Mouse (Mus musculus): ENCODE results near the gene Tmtc1. TPM values are rescaled to one million over a fixed set of nuclear protein-coding genes. Genes with fewer than 3 reads are reported as not detected.

Gene Tmtc1
- polyA plus RNA-seq (2012; rRNA removed) (3.0 and 4.5 TPM in 2 replicates), polyA plus RNA-seq (2014; fragmentation: Nextera tagmentation; extraction: Ambion mirVana) (1.8 and 2.0 TPM in 2 replicates)

- Histone ChIP-seq H3K4me3 (replicated peaks; ENCODE audit: low read length) (peak within 1 kb of the TSS; percentile 67), H3K9me3 (ENCODE audit: control insufficient read depth, low read length) (no peaks in the 10 kb centered on the region), H3K27ac (replicated peaks; ENCODE audit: low read depth, low read length) (no peak within 1 kb of the TSS), H3K4me1 (ENCODE audit: control insufficient read depth, insufficient read depth, low read length) (peaks cover 19% of the 10 kb centered on the region), H3K27me3 (ENCODE audit: control insufficient read depth, insufficient read depth, low read length) (peaks cover 24% of the 10 kb centered on the region), H3K4me2 (replicated peaks; ENCODE audit: low read depth, low read length, severe bottlenecking) (peak within 1 kb of the TSS; percentile 82), H3K9ac (ENCODE audit: low read depth, low read length, severe bottlenecking) (peak within 1 kb of the TSS; percentile 67), H3K36me3 (ENCODE audit: control insufficient read depth, insufficient read depth, low read length) (no peaks in the 10 kb centered on the region)
- 1% methylated on average over 73 of the region's 99 CpGs for WGBS
- no peak for TF ChIP-seq POLR2A (IDR thresholded peaks at IDR 0.05; ENCODE audit: borderline replicate concordance, extremely low read depth, insufficient read depth, insufficient read length)
- ATAC-seq (ENCODE audit: low FRiP score, low read depth) (peak; percentile 67), DNase-seq (ENCODE audit: low spot score) (peak; percentile 47)
Measured at GRCm38 (mm10) chr6:148443726-148444701, at the start of gene Tmtc1. Tmtc1 (minus strand) TSS chr6:148444389.

GRCm38 (mm10) chr6:148491849-148492248, 47.7 kb upstream of the Tmtc1 start:
- Histone ChIP-seq H3K9ac (ENCODE audit: low read depth, low read length, severe bottlenecking) (no peak overlapping the region), H3K9me3 (ENCODE audit: control insufficient read depth, low read length) (no peaks in the 10 kb centered on the region), H3K4me1 (ENCODE audit: control insufficient read depth, insufficient read depth, low read length) (no peaks in the 10 kb centered on the region), H3K27ac (replicated peaks; ENCODE audit: low read depth, low read length) (no peak overlapping the region), H3K36me3 (ENCODE audit: control insufficient read depth, insufficient read depth, low read length) (no peaks in the 10 kb centered on the region), H3K4me2 (replicated peaks; ENCODE audit: low read depth, low read length, severe bottlenecking) (no peak overlapping the region), H3K27me3 (ENCODE audit: control insufficient read depth, insufficient read depth, low read length) (no peaks in the 10 kb centered on the region), H3K4me3 (replicated peaks; ENCODE audit: low read length) (no peak overlapping the region)
- DNase-seq (ENCODE audit: low spot score), result no peak
- WGBS, result 81% methylated on average over 5 of the region's 5 CpGs
- TF ChIP-seq POLR2A (IDR thresholded peaks at IDR 0.05; ENCODE audit: borderline replicate concordance, extremely low read depth, insufficient read depth, insufficient read length), result no peak
- ATAC-seq (ENCODE audit: low FRiP score, low read depth), result no peak

- ATAC-seq (ENCODE audit: low FRiP score, low read depth), result no peak
Measured at GRCm38 (mm10) chr6:148486756-148487155, 42.6 kb upstream of the Tmtc1 start.

GRCm38 (mm10) chr6:148481894-148482293, 37.7 kb upstream of the Tmtc1 start:
- H3K27ac ChIP-seq (replicated peaks; ENCODE audit: low read depth, low read length), result no peak overlapping the region
- no peaks in the 10 kb centered on the region for H3K27me3 ChIP-seq (ENCODE audit: control insufficient read depth, insufficient read depth, low read length)
- no peak overlapping the region for H3K4me2 ChIP-seq (replicated peaks; ENCODE audit: low read depth, low read length, severe bottlenecking)
- no peaks in the 10 kb centered on the region for H3K4me1 ChIP-seq (ENCODE audit: control insufficient read depth, insufficient read depth, low read length)
- H3K9ac ChIP-seq (ENCODE audit: low read depth, low read length, severe bottlenecking), result no peak overlapping the region
- no peak for ATAC-seq (ENCODE audit: low FRiP score, low read depth)
- no peaks in the 10 kb centered on the region for H3K9me3 ChIP-seq (ENCODE audit: control insufficient read depth, low read length)
- H3K36me3 ChIP-seq (ENCODE audit: control insufficient read depth, insufficient read depth, low read length), result no peaks in the 10 kb centered on the region
- DNase-seq (ENCODE audit: low spot score), result no peak
- no peak for TF ChIP-seq POLR2A (IDR thresholded peaks at IDR 0.05; ENCODE audit: borderline replicate concordance, extremely low read depth, insufficient read depth, insufficient read length)
- no peak overlapping the region for H3K4me3 ChIP-seq (replicated peaks; ENCODE audit: low read length)

More at GRCm38 (mm10) chr6:148486756-148487155, 42.6 kb upstream of the Tmtc1 start:
- 60% methylated on average over 3 of the region's 3 CpGs for WGBS
- no peak overlapping the region for H3K4me3 ChIP-seq (replicated peaks; ENCODE audit: low read length)
- DNase-seq (ENCODE audit: low spot score), result no peak
- H3K9me3 ChIP-seq (ENCODE audit: control insufficient read depth, low read length), result no peaks in the 10 kb centered on the region
- H3K27me3 ChIP-seq (ENCODE audit: control insufficient read depth, insufficient read depth, low read length), result no peaks in the 10 kb centered on the region
- no peaks in the 10 kb centered on the region for H3K4me1 ChIP-seq (ENCODE audit: control insufficient read depth, insufficient read depth, low read length)
- H3K4me2 ChIP-seq (replicated peaks; ENCODE audit: low read depth, low read length, severe bottlenecking), result no peak overlapping the region
- H3K27ac ChIP-seq (replicated peaks; ENCODE audit: low read depth, low read length), result no peak overlapping the region
- no peak overlapping the region for H3K9ac ChIP-seq (ENCODE audit: low read depth, low read length, severe bottlenecking)
- TF ChIP-seq POLR2A (IDR thresholded peaks at IDR 0.05; ENCODE audit: borderline replicate concordance, extremely low read depth, insufficient read depth, insufficient read length), result no peak
- H3K36me3 ChIP-seq (ENCODE audit: control insufficient read depth, insufficient read depth, low read length), result no peaks in the 10 kb centered on the region

- no peak for DNase-seq (ENCODE audit: low spot score)
- Histone ChIP-seq H3K4me3 (replicated peaks; ENCODE audit: low read length) (no peak overlapping the region), H3K27me3 (ENCODE audit: control insufficient read depth, insufficient read depth, low read length) (no peaks in the 10 kb centered on the region), H3K9me3 (ENCODE audit: control insufficient read depth, low read length) (no peaks in the 10 kb centered on the region), H3K27ac (replicated peaks; ENCODE audit: low read depth, low read length) (no peak overlapping the region), H3K4me1 (ENCODE audit: control insufficient read depth, insufficient read depth, low read length) (no peaks in the 10 kb centered on the region), H3K36me3 (ENCODE audit: control insufficient read depth, insufficient read depth, low read length) (no peaks in the 10 kb centered on the region), H3K4me2 (replicated peaks; ENCODE audit: low read depth, low read length, severe bottlenecking) (no peak overlapping the region), H3K9ac (ENCODE audit: low read depth, low read length, severe bottlenecking) (no peak overlapping the region)
- 49% methylated on average over 2 of the region's 2 CpGs for WGBS
- ATAC-seq (ENCODE audit: low FRiP score, low read depth), result no peak
- TF ChIP-seq POLR2A (IDR thresholded peaks at IDR 0.05; ENCODE audit: borderline replicate concordance, extremely low read depth, insufficient read depth, insufficient read length), result no peak
Measured at GRCm38 (mm10) chr6:148479671-148480237, 35.6 kb upstream of the Tmtc1 start.
